ENCODE assay signal across 12 mouse cellular contexts in genomic region chr8:26972801-26973200, GRCm38 (mm10). TPM values are rescaled to one million over a fixed set of nuclear protein-coding genes. Genes with fewer than 3 reads are reported as not detected.
DNase-seq lines count a peak whose midpoint lies in the region; ATAC-seq lines count a peak whose summit lies in the region.
"Had no signal": no experiment of that assay in that cellular context is flagged by ENCODE, and none has a peak within 500 bp of the region (broad histone marks: within the 10 kb centered on the region; RNA-seq: fewer than 3 reads in every experiment).

No protein-coding gene starts in this region.

- WGBS in heart, embryonic 12.5 days: 37% methylated on average over 5 of the region's 5 CpGs
- 42% methylated on average over 5 of the region's 5 CpGs for WGBS in neural tube, embryonic 15.5 days
- WGBS in midbrain, embryonic 13.5 days: 51% methylated on average over 5 of the region's 5 CpGs

- ATAC-seq in heart, embryonic 12.5 days (ENCODE audit: insufficient number of reproducible peaks, low FRiP score): no peak
- ATAC-seq in neural tube, embryonic 15.5 days (ENCODE audit: low FRiP score): no peak
- ATAC-seq in midbrain, embryonic 13.5 days: no peak

- no peaks in the 10 kb centered on the region for H3K36me3 ChIP-seq in heart, embryonic 12.5 days
- H3K36me3 ChIP-seq in neural tube, embryonic 15.5 days: no peaks in the 10 kb centered on the region
- H3K36me3 ChIP-seq in midbrain, embryonic 13.5 days: no peaks in the 10 kb centered on the region
- H3K36me3 ChIP-seq: forebrain, embryonic 12.5 days had no signal

- H3K9me3 ChIP-seq in heart, embryonic 12.5 days (replicated peaks): no peaks in the 10 kb centered on the region
- no peaks in the 10 kb centered on the region for H3K9me3 ChIP-seq in neural tube, embryonic 15.5 days (replicated peaks)
- H3K9me3 ChIP-seq in midbrain, embryonic 13.5 days: no peaks in the 10 kb centered on the region
- H3K9me3 ChIP-seq: forebrain, embryonic 12.5 days had no signal

- H3K27ac ChIP-seq in heart, embryonic 12.5 days (ENCODE audit: poor library complexity, severe bottlenecking): no peak overlapping the region
- no peak overlapping the region for H3K27ac ChIP-seq in neural tube, embryonic 15.5 days (replicated peaks)
- H3K27ac ChIP-seq in midbrain, embryonic 13.5 days: no peak overlapping the region
- H3K27ac ChIP-seq: forebrain, embryonic 12.5 days had no signal

- no peak overlapping the region for H3K4me3 ChIP-seq in heart, embryonic 12.5 days
- H3K4me3 ChIP-seq in neural tube, embryonic 15.5 days (replicated peaks): no peak overlapping the region
- no peak overlapping the region for H3K4me3 ChIP-seq in midbrain, embryonic 13.5 days (replicated peaks)
- H3K4me3 ChIP-seq: forebrain, embryonic 12.5 days had no signal

- no peaks in the 10 kb centered on the region for H3K27me3 ChIP-seq in heart, embryonic 12.5 days (replicated peaks)
- peaks cover 46% of the 10 kb centered on the region for H3K27me3 ChIP-seq in neural tube, embryonic 15.5 days (replicated peaks)
- H3K27me3 ChIP-seq in midbrain, embryonic 13.5 days: peaks cover 32% of the 10 kb centered on the region

- no peak overlapping the region for H3K4me2 ChIP-seq in heart, embryonic 12.5 days
- H3K4me2 ChIP-seq in neural tube, embryonic 15.5 days: no peak overlapping the region
- H3K4me2 ChIP-seq in midbrain, embryonic 13.5 days (replicated peaks): no peak overlapping the region
- H3K4me2 ChIP-seq: forebrain, embryonic 12.5 days had no signal

- peak; percentile 42 to 59 for DNase-seq in heart, adult 18-20 months
- peak; percentile 24 for DNase-seq in neural tube, embryonic 10.5 days (ENCODE audit: extremely low spot score, low spot score)
- peak; percentile 37 for DNase-seq in gastrocnemius, postnatal 25 days
- peak; percentile 41 for DNase-seq in testis, postnatal 10 days (ENCODE audit: low spot score)
- no peak for DNase-seq in cerebellum, adult 9-10 months
- DNase-seq: embryo, embryonic 11 days; lung, postnatal 10 days; thymus, postnatal 25 days had no signal

- peaks cover 36% of the 10 kb centered on the region for H3K4me1 ChIP-seq in heart, embryonic 12.5 days (replicated peaks)
- peaks cover 27% of the 10 kb centered on the region for H3K4me1 ChIP-seq in neural tube, embryonic 15.5 days
- H3K4me1 ChIP-seq in midbrain, embryonic 13.5 days (replicated peaks): peaks cover 22% of the 10 kb centered on the region

- no peak overlapping the region for H3K9ac ChIP-seq in heart, embryonic 12.5 days
- no peak overlapping the region for H3K9ac ChIP-seq in neural tube, embryonic 15.5 days (replicated peaks)
- H3K9ac ChIP-seq in midbrain, embryonic 13.5 days (replicated peaks): no peak overlapping the region
- H3K9ac ChIP-seq: forebrain, embryonic 12.5 days had no signal

RNA-seq across cellular contexts. Expression of gene Zfp703, which starts 4.3 kb away (rescaled TPM):
- 10 to 100 TPM in 1 of 2 experiments, 1 to 10 TPM in 1; 8.4 to 13.5 TPM for total RNA-seq in heart, adult 18-20 months (2021)
- 7.0 TPM in 2 replicates for polyA plus RNA-seq in heart, embryonic 12.5 days (2016; fragmentation: Nextera tagmentation; extraction: Ambion mirVana)
- 12.5 and 15.7 TPM in 2 replicates for polyA plus RNA-seq in neural tube, embryonic 15.5 days (2015; fragmentation: Nextera tagmentation; extraction: Ambion mirVana)
- total RNA-seq in gastrocnemius, postnatal 25 days (2021): 10 to 100 TPM; 22.8 to 37.6 TPM
- 5.9 and 8.6 TPM in 2 replicates for polyA plus RNA-seq in midbrain, embryonic 13.5 days (2015; fragmentation: Nextera tagmentation; extraction: Ambion mirVana)
